Mouse (Mus musculus): Measurements from ENCODE around the gene Sprtn.

The Sprtn gene

GRCm38 (mm10) chr8:124947865-124948732 is 50.4 kb downstream of the Sprtn start:
- DNase-seq, result peak; percentile 49

GRCm38 (mm10) chr8:124948733-124949111 is 51.0 kb downstream of the Sprtn start:
- DNase-seq, result no peak

GRCm38 (mm10) chr8:124949209-124950068 is 51.8 kb downstream of the Sprtn start, which contains the start of gene Egln1:
Egln1 (minus strand) TSS chr8:124949324.
- DNase-seq, result peak; percentile 83

- DNase-seq, result no peak
Observed at GRCm38 (mm10) chr8:124950069-124950456, 52.4 kb downstream of the Sprtn start.

- no peak for DNase-seq
Observed at GRCm38 (mm10) chr8:124950865-124951264, 53.2 kb downstream of the Sprtn start.

- DNase-seq, result peak; percentile 26
Observed at GRCm38 (mm10) chr8:124953188-124953587, 55.5 kb downstream of the Sprtn start.

GRCm38 (mm10) chr8:124954572-124955082 is 56.9 kb downstream of the Sprtn start:
- no peak for DNase-seq

All from kidney, adult 11 months (tissue).